Mouse (Mus musculus): ENCODE measurements around the gene Strbp. TPM values are rescaled to one million over a fixed set of nuclear protein-coding genes. Genes with fewer than 3 reads are reported as not detected.

The Strbp gene
- total and polyA plus RNA-seq, 2 experiments from 2014 or later, result 105 to 118 TPM

- Histone ChIP-seq H3K27ac (ENCODE audit: low read depth, low read length) (no peak overlapping the region), H3K4me3 (ENCODE audit: low read depth, low read length) (no peak overlapping the region), H3K4me1 (ENCODE audit: insufficient read depth, low read length) (no peaks in the 10 kb centered on the region), H3K27me3 (ENCODE audit: insufficient read depth, low read length) (no peaks in the 10 kb centered on the region), H3K4me2 (ENCODE audit: low read depth, low read length, poor library complexity, severe bottlenecking) (no peak overlapping the region), H3K36me3 (ENCODE audit: insufficient read depth, low read length) (peaks cover 25% of the 10 kb centered on the region), H3K9ac (replicated peaks; ENCODE audit: low read length, poor library complexity, severe bottlenecking) (no peak overlapping the region), H3K9me3 (ENCODE audit: low read length) (no peaks in the 10 kb centered on the region)
- TF ChIP-seq CTCF (IDR thresholded peaks at IDR 0.05), result no peak
- no peak for ATAC-seq (ENCODE audit: low FRiP score)
- no peak for DNase-seq (ENCODE audit: low spot score)
- 99% methylated on average over 2 of the region's 2 CpGs for WGBS
Observed at GRCm38 (mm10) chr2:37484165-37484564, 219.5 kb downstream of the Strbp start.

GRCm38 (mm10) chr2:37480039-37480438, 223.6 kb downstream of the Strbp start:
- Histone ChIP-seq H3K27ac (ENCODE audit: low read depth, low read length) (no peak overlapping the region), H3K4me2 (ENCODE audit: low read depth, low read length, poor library complexity, severe bottlenecking) (no peak overlapping the region), H3K9me3 (ENCODE audit: low read length) (no peaks in the 10 kb centered on the region), H3K36me3 (ENCODE audit: insufficient read depth, low read length) (peaks cover 22% of the 10 kb centered on the region), H3K27me3 (ENCODE audit: insufficient read depth, low read length) (no peaks in the 10 kb centered on the region), H3K4me3 (ENCODE audit: low read depth, low read length) (no peak overlapping the region), H3K9ac (replicated peaks; ENCODE audit: low read length, poor library complexity, severe bottlenecking) (no peak overlapping the region), H3K4me1 (ENCODE audit: insufficient read depth, low read length) (no peaks in the 10 kb centered on the region)
- DNase-seq (ENCODE audit: low spot score) (no peak), ATAC-seq (ENCODE audit: low FRiP score) (no peak)
- WGBS, result 94% methylated on average over 2 of the region's 2 CpGs
- TF ChIP-seq CTCF (IDR thresholded peaks at IDR 0.05), result no peak

- Histone ChIP-seq H3K9me3 (ENCODE audit: low read length) (no peaks in the 10 kb centered on the region), H3K27ac (ENCODE audit: low read depth, low read length) (no peak overlapping the region), H3K4me1 (ENCODE audit: insufficient read depth, low read length) (no peaks in the 10 kb centered on the region), H3K4me2 (ENCODE audit: low read depth, low read length, poor library complexity, severe bottlenecking) (no peak overlapping the region), H3K27me3 (ENCODE audit: insufficient read depth, low read length) (no peaks in the 10 kb centered on the region), H3K9ac (replicated peaks; ENCODE audit: low read length, poor library complexity, severe bottlenecking) (no peak overlapping the region), H3K4me3 (ENCODE audit: low read depth, low read length) (no peak overlapping the region), H3K36me3 (ENCODE audit: insufficient read depth, low read length) (peaks cover 19% of the 10 kb centered on the region)
- TF ChIP-seq CTCF (IDR thresholded peaks at IDR 0.05), result no peak
- ATAC-seq (ENCODE audit: low FRiP score) (no peak), DNase-seq (ENCODE audit: low spot score) (no peak)
Observed at GRCm38 (mm10) chr2:37479559-37479958, 224.1 kb downstream of the Strbp start.

- ATAC-seq (ENCODE audit: low FRiP score) (no peak), DNase-seq (ENCODE audit: low spot score) (no peak)
- Histone ChIP-seq H3K36me3 (ENCODE audit: insufficient read depth, low read length) (peaks cover 5% of the 10 kb centered on the region; the same call in 1 of the 2 replicates), H3K27ac (ENCODE audit: low read depth, low read length) (no peak overlapping the region), H3K9ac (replicated peaks; ENCODE audit: low read length, poor library complexity, severe bottlenecking) (no peak overlapping the region), H3K27me3 (ENCODE audit: insufficient read depth, low read length) (no peaks in the 10 kb centered on the region), H3K4me2 (ENCODE audit: low read depth, low read length, poor library complexity, severe bottlenecking) (no peak overlapping the region), H3K4me3 (ENCODE audit: low read depth, low read length) (no peak overlapping the region), H3K4me1 (ENCODE audit: insufficient read depth, low read length) (no peaks in the 10 kb centered on the region), H3K9me3 (ENCODE audit: low read length) (no peaks in the 10 kb centered on the region)
- TF ChIP-seq CTCF (IDR thresholded peaks at IDR 0.05), result no peak
- WGBS, result 95% methylated on average over 4 of the region's 4 CpGs
Observed at GRCm38 (mm10) chr2:37466266-37466665, 237.4 kb downstream of the Strbp start.

- H3K9me3 ChIP-seq (ENCODE audit: low read length), result no peaks in the 10 kb centered on the region
- TF ChIP-seq CTCF (IDR thresholded peaks at IDR 0.05), result peak; percentile 32
- ATAC-seq (ENCODE audit: low FRiP score), result no peak
- H3K27me3 ChIP-seq (ENCODE audit: insufficient read depth, low read length), result no peaks in the 10 kb centered on the region
- no peak overlapping the region for H3K27ac ChIP-seq (ENCODE audit: low read depth, low read length)
- DNase-seq (ENCODE audit: low spot score), result no peak
- H3K9ac ChIP-seq (replicated peaks; ENCODE audit: low read length, poor library complexity, severe bottlenecking), result no peak overlapping the region
- no peaks in the 10 kb centered on the region for H3K4me1 ChIP-seq (ENCODE audit: insufficient read depth, low read length)
- no peak overlapping the region for H3K4me2 ChIP-seq (ENCODE audit: low read depth, low read length, poor library complexity, severe bottlenecking)
- H3K4me3 ChIP-seq (ENCODE audit: low read depth, low read length), result no peak overlapping the region
- 96% methylated on average over 4 of the region's 4 CpGs for WGBS
- H3K36me3 ChIP-seq (ENCODE audit: insufficient read depth, low read length), result no peaks in the 10 kb centered on the region
Observed at GRCm38 (mm10) chr2:37460707-37461106, 243.0 kb downstream of the Strbp start.

- H3K4me1 ChIP-seq (ENCODE audit: insufficient read depth, low read length), result no peaks in the 10 kb centered on the region
- H3K27me3 ChIP-seq (ENCODE audit: insufficient read depth, low read length), result no peaks in the 10 kb centered on the region
- peak overlapping the region; percentile 93 for H3K27ac ChIP-seq (ENCODE audit: low read depth, low read length)
- WGBS, result under 1% methylated on average over 24 of the region's 24 CpGs
- H3K9ac ChIP-seq (replicated peaks; ENCODE audit: low read length, poor library complexity, severe bottlenecking), result peak overlapping the region; percentile 94
- no peaks in the 10 kb centered on the region for H3K36me3 ChIP-seq (ENCODE audit: insufficient read depth, low read length)
- TF ChIP-seq CTCF (IDR thresholded peaks at IDR 0.05), result no peak
- peak overlapping the region; percentile 90 for H3K4me3 ChIP-seq (ENCODE audit: low read depth, low read length)
- no peak for DNase-seq (ENCODE audit: low spot score)
- H3K9me3 ChIP-seq (ENCODE audit: low read length), result no peaks in the 10 kb centered on the region
- ATAC-seq (ENCODE audit: low FRiP score), result peak; percentile 88
- peak overlapping the region; percentile 68 for H3K4me2 ChIP-seq (ENCODE audit: low read depth, low read length, poor library complexity, severe bottlenecking)
Observed at GRCm38 (mm10) chr2:37452376-37452760, 251.3 kb downstream of the Strbp start.
